Mouse (Mus musculus): ENCODE measurements around the gene Pak4.

The Pak4 gene

GRCm38 (mm10) chr7:28586663-28587411, 11.1 kb downstream of the Pak4 start:
- DNase-seq, result peak; percentile 42

DNA sequence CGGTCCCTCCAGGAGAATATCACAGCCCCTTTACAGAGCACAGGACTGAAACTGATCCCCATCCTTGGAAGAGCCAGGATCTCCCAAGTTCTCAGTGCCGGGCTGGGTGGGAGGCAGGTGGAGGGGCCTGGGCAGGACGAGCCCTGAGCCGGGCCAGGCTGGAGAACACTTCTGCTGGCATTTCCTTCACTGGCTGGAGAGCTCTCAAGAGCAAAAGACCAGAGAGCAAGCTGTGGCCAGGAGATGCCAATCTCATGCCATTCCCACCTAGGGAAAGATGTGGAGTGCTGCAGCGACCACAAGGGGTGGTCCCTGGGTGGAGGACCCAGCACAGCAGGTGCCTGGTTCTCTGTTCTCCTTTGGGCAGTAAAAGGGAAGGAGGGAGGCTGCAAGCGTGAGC, 13.0 kb downstream of the Pak4 start:
- no peak for DNase-seq

GRCm38 (mm10) chr7:28584468-28584867, 13.5 kb downstream of the Pak4 start:
- no peak for DNase-seq

DNA sequence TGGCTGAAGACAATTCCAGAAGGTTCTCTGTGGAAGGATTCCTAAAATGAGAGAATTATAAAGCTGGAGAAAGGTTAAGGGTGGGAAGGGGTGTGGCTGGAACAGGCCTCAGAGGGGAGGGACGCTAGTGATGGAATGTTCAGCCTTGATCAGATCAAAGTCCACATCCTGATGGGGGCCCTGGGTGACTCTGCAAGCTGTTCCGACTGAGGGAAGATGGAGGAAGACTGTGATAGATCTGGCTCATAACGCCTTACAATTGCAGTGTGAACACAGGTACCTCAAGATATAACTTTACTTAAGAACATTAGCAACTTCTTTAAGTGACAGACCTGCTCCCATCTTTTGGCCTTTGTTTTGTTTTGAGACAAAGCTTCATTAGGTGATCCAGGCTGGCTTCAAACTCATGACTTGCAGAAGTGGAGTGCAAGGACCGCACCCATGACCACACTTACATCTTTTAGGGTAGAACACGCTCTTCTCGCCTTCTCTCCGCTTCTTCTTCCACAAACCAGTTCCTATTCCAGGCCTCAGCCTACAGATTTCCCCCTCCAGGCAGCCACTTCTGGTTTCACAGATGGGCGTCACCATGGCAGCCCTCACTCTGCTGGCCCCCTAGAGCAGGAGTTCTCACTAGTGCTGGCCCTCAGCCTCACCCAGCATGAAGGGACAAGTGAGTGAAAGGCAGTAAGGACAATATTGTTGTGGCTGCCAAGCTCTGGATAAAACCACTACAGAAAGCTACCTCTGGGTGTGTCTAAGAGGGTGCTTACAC, 14.2 kb downstream of the Pak4 start:
- DNase-seq, result no peak

- no peak for DNase-seq
Measured at GRCm38 (mm10) chr7:28582841-28583240, 15.1 kb downstream of the Pak4 start.

GRCm38 (mm10) chr7:28581721-28582120, 16.3 kb downstream of the Pak4 start:
- no peak for DNase-seq

DNA sequence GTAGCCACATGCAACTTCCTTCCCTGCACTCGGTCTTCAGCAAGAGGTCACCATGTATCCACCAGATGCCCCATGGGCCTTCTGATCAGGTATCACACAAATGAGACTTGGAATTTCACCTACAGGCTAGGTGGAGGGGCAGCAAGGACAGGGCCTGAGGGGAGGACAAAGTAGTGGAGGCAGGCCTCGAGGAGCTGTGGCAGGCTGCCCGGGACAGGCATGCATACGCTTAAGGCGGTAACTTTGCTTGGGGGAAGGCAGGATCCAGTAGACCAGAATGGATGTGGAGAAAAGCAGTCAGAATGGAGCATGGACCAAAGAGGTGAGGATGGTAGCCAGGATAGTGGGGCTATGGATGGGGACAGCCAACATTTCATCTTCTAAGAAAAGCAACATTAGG, 18.2 kb downstream of the Pak4 start:
- DNase-seq, result no peak

DNA sequence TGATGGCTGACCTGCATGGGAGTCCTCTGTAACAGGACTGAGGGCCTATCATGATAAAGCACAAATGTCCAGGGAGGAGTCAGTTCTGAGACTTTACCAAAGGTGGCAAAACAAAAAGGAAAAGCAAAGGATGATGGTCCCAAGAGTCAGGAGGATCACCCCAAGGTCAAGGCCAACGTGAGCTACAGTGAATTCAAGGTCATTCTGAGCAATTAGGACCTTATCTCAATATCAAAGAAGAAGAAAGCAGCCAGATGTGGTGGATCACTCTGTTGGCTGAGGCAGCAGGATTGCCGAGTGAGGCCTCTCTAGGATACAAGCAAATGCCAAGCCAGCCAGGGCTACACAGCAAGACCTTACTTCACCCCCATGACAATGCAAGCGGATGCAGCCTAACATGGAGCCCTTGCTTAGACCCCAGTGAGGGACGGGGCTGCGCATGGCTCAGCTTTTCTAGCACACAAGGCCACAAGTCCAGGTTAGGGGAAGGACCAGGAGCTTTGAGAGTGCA, 19.4 kb downstream of the Pak4 start:
- DNase-seq, result no peak

DNA sequence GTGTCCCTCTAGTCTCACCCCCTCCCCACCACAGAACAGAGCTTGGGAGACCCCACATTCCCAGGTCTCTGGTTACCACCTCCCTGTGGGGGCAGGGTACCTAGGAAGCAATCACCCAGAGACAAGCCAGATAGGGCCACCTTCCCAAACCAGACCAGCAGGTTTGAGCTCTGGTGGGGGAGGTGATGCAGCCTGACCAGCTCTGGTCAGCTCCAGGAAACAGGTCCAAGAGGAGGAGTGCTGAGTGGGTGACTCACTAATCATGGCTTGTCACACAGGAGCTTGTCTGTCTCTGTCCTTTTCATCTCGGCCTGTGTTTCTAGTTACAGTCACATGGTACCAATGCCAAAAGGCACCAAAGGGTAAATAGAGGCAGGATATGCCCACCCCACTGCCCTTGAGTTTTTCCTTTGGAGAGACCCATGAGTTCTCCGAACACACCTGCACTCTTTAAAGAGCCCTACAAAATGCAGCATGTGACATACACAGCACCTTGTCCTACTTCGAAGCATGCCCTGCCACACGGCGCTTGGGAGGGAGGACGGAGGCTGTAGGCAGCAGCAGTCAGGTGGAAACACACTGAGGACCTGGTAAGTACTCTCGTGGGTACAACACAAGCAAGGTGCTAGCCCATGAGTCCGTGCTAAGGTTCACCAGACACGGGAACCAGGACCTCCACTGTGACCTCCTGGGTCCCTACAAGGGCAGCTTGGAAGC, 20.0 kb downstream of the Pak4 start:
- no peak for DNase-seq

- DNase-seq, result no peak
Measured at GRCm38 (mm10) chr7:28576271-28576914, 21.6 kb downstream of the Pak4 start.

- no peak for DNase-seq
Measured at GRCm38 (mm10) chr7:28575597-28575996, 22.4 kb downstream of the Pak4 start.

GRCm38 (mm10) chr7:28573236-28573635, 24.7 kb downstream of the Pak4 start:
- DNase-seq, result no peak

DNA sequence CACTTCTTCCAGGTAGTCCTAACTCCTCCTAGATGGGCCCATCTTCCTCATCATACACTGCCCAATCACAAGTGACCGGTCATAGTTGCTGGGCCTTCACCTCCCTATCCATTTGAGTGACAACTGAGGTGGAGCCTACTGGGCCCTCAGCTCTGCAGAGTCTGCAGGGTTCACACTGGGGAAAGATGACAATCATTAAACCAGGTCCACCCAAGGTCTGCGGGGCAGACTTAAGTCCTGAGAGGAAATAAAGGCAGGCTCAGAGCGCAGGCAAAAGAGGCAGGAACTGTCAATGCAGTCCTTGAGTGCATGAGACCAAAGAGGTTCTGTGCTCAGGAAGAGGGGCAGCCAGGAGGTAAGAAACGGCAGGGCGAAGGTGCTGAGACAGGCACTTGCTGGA, 25.3 kb downstream of the Pak4 start:
- no peak for DNase-seq

DNA sequence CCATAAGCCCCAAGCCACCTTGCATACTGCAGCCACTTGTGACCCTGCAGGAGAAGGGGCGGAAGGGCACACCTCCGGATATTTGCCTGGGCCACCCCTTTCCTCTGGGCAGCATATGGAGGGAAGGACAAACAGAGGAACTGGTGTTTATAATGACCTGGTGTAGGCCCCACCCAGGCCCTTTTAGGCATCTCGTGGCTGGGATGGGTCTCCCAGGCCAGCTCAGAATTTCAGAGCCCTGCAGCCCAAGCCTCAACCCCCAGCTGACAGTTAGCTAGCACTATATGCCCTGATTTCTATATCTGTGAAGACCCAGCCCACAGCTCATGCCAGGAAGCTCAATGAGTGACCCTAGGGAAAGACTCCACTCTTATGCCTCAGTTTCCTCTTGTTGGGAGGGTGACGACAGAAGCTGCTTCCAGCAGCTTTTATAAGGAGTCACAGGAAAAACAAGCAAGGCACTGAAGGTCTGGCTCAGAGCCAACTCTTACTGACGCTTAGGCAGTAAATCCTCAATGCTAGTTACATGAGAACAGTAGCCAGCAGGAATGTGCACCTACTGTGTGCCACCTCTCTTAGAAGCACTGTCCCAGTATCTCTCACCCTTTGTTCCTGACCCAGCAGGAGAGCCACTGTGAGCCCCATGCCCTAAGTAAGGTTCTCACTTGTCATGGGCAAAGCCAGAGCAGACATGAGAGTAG, 26.9 kb downstream of the Pak4 start:
- DNase-seq, result peak; percentile 30

DNA sequence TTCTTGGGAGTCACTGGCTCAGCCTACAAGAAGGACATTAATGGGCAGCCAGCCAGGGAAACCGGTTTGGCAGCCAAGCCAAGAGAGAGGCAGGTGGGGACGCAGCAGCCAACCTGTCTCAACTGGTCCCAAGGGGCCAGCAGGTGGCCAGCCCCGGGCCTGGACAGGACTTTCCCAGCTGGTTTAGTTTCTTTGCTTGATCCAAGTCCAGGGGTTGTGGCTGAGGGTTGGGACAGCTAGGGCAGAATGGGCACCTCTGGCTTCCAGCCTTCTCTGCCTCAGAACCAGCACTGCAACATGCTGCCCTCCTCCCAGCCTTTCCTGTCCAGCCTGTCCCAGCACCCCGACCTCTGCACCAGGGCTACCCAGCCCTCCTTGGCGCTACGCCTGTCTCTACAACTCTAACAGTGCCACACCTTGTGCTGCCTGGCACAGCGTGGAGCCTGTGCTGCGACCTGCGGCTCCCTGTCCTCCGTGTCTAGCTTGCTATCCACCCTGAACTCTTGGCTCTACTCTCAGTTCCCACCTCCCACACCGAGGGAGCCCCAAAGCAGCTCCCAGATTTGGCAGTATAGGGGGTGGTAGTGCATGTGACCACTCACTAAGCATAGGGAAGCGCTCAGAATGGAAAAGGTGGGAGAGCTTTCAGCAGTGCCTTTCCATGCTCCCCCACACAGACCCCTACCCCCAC, 27.5 kb downstream of the Pak4 start:
- DNase-seq, result no peak

GRCm38 (mm10) chr7:28568253-28568652, 29.7 kb downstream of the Pak4 start:
- DNase-seq, result peak; percentile 79

DNA sequence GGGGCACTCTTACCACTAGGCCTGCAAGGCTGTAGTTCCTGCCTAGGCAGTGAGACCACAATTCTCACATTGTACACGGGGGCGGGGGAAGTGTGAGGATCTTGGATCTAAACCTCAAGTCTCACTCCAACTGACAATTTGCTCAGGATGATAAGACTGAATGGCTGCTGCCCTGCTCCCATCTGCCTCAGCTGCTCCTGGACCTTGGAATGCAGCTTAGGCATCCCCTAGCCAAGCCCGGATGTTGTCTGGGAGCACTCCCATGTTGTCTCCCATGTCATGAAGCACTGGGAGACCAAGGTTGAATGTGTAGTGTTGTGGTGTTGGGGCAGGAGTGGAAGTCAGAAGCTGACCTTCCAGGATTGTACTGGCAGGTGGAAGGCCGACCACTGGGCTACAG, 30.4 kb downstream of the Pak4 start:
- DNase-seq, result no peak

DNA sequence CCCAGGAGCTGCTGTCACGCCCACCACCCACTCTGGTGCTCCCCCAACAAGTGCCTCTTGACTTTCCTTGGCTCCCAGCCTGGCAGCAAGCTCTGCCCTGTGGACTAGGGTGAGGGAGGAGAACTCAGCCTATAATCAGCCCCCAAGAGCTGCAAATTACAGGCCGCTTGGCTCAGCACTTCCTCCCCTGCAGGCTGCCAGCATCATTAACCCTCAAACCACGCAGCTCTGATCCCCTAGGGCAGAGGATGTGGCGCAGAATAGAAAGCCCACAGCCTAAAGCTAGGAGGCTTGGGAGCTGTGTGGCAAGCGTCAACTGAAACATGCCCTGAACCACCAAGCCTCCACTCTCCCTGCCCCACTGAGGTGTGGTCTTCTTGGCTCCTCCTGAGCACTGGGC, 32.6 kb downstream of the Pak4 start:
- no peak for DNase-seq

- no peak for DNase-seq
Measured at GRCm38 (mm10) chr7:28562951-28563350, 35.0 kb downstream of the Pak4 start.

- no peak for DNase-seq
Measured at GRCm38 (mm10) chr7:28562371-28562770, 35.6 kb downstream of the Pak4 start.

DNA sequence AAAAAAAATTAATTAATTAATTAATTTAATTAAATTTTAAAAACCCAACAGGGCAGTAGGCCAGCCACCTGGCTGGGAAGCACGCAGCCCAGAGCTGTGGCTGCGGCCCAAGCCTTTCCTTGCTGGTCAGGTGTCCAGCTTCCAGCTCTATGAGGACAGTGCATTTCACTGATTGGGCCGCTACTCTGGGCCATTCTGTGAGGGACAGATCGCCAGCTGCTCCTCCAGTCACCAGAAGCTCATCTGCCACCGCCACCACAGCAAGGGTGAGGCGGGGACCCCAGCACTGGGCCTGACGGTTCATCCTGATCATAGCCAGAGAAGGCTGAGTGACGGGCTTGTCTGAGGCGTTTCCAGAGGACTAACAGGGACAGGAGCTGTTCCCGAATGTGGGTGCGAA, 36.0 kb downstream of the Pak4 start:
- no peak for DNase-seq

DNA sequence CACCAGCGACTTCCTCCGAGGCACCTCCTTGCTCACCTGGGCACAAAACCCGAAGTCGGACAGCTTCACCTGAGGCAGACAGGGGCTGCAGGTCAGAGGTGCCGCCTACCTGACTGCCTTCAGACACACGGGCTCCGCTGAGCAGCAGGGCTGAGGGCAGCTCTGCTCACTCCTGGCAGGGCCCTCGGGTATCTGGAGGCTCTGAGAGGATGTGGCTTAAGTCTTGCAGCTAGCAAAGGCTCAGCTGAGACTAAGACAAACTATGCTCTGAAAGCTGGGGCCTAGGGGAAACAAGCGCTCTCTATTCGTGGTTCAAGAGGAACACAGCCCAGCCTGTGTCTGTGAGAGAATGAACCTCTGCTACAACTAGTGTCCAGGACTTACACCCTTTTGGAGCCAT, 37.1 kb downstream of the Pak4 start:
- DNase-seq, result no peak

All from retina, postnatal 1 day (tissue).